Mouse (Mus musculus) olfactory bulb, adult 2 months (tissue): Measurements from ENCODE around the gene Ghsr.

Source experiments
- CTCF ChIP-seq: fragments of 200-500 bp; IDR thresholded peaks from 2 replicates; pipeline ENCODE4 v1.5.1; 2012; ENCODE audit warnings: low read depth, mild to moderate bottlenecking, low read length, moderate library complexity; ENCODE audit not compliant: insufficient read depth
- POLR2A ChIP-seq: fragments of 200-500 bp; IDR thresholded peaks from 2 replicates; pipeline ENCODE4 v1.6.1; 2012; ENCODE audit warnings: mild to moderate bottlenecking, low read depth, low read length, moderate library complexity; ENCODE audit not compliant: insufficient read depth

- TF ChIP-seq CTCF (no peak), POLR2A (no peak)
These were observed 47.5 kb downstream of the Ghsr start for GRCm38 (mm10) chr3:27418602-27419001.
